Mouse (Mus musculus) cortical plate, adult 2 months (tissue): ENCODE data around the gene Copg2.

Experiments
- CTCF ChIP-seq: fragments of 200-500 bp; IDR thresholded peaks from 2 replicates; pipeline ENCODE4 v1.5.1; 2011; ENCODE audit warnings: mild to moderate bottlenecking, control low read depth, low read length; ENCODE audit not compliant: insufficient read depth; ENCODE audit errors: extremely low read depth
- POLR2A ChIP-seq: fragments of 200-500 bp; IDR thresholded peaks from 2 replicates; pipeline ENCODE4 v1.6.1; 2011; ENCODE audit warnings: mild to moderate bottlenecking, low read length, control low read depth; ENCODE audit not compliant: insufficient read depth; ENCODE audit errors: extremely low read depth

DNA sequence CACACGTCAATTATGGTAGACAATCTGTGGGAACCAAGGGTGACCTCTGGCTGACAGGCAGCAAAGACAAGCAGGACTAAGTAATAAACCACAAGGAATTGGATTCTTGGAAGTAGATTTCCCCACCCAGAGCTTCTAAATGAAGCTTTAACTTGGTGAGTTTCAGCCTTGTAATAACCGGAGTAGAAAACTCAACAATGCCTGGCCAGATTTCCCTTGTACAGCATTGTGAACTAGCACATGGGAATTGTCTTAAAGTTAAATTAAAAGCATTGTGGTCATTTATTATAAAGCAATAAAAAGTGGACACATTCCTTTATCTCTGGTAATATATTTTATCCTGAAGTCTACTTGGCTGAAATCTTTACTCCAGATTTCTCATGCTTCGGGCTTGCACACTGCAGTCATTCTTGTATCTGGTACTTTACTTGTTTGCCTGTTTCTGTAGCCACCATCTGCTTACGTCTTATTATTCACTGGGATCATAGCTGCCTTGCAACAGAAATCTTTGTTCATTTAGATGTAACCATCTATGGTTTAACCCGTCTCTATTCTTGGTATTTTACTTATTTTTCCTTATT lies 181.6 kb downstream of the Copg2 start:
- TF ChIP-seq CTCF (no peak), POLR2A (no peak)
